Mouse (Mus musculus): ENCODE measurements around the gene Dpp3.
A peak's percentile ranks its signal among the peaks of the same experiment; 100 is the strongest.
"Not testable (repeated sequence)": the region's sequence is repeated elsewhere in the genome, so short reads cannot be mapped to it uniquely, and the experiment has no call there.

Gene Dpp3

GRCm38 (mm10) chr19:4927904-4928531, at the start of gene Dpp3:
TSS of gene Dpp3 (minus strand) at chr19:4928287.
- DNase-seq: peak; percentile 98

GRCm38 (mm10) chr19:4968236-4968635, 40.1 kb upstream of the Dpp3 start:
- DNase-seq: no peak

GRCm38 (mm10) chr19:4961928-4962601, 34.0 kb upstream of the Dpp3 start, which contains the start of gene Mrpl11:
TSS of gene Mrpl11 (plus strand) at chr19:4962147.
- DNase-seq: peak; percentile 94

- DNase-seq: not testable (repeated sequence)
These were observed 20.6 kb upstream of the Dpp3 start for GRCm38 (mm10) chr19:4948641-4949040.

- DNase-seq: no peak
These were observed 17.5 kb upstream of the Dpp3 start for GRCm38 (mm10) chr19:4945540-4945939.

GRCm38 (mm10) chr19:4943253-4943588, 15.1 kb upstream of the Dpp3 start:
- peak; percentile 23 for DNase-seq

- peak; percentile 86 for DNase-seq
These were observed 14.6 kb upstream of the Dpp3 start, which contains the start of gene Peli3 for GRCm38 (mm10) chr19:4942551-4943252. TSS of gene Peli3 (minus strand) at chr19:4943127.

- DNase-seq: no peak
These were observed 9.6 kb upstream of the Dpp3 start for GRCm38 (mm10) chr19:4937444-4938310.

GRCm38 (mm10) chr19:4936896-4937295, 8.8 kb upstream of the Dpp3 start:
- no peak for DNase-seq

- no peak for DNase-seq
These were observed 694 bp upstream of the Dpp3 start for GRCm38 (mm10) chr19:4928781-4929180.

GRCm38 (mm10) chr19:4925121-4925860, 2.8 kb downstream of the Dpp3 start:
- DNase-seq: no peak

GRCm38 (mm10) chr19:4919652-4920051, 8.4 kb downstream of the Dpp3 start:
- DNase-seq: no peak

- DNase-seq: no peak
These were observed 11.3 kb downstream of the Dpp3 start for GRCm38 (mm10) chr19:4916827-4917226.

- no peak for DNase-seq
These were observed 12.0 kb downstream of the Dpp3 start for GRCm38 (mm10) chr19:4915924-4916603.

GRCm38 (mm10) chr19:4909376-4909775, 18.7 kb downstream of the Dpp3 start:
- no peak for DNase-seq

GRCm38 (mm10) chr19:4908107-4908506, 20.0 kb downstream of the Dpp3 start:
- DNase-seq: no peak

- peak; percentile 78 for DNase-seq
These were observed 21.9 kb downstream of the Dpp3 start, which contains the start of gene Bbs1 for GRCm38 (mm10) chr19:4905979-4906794. TSS of gene Bbs1 (minus strand) at chr19:4906628.

- DNase-seq: no peak
These were observed 28.2 kb downstream of the Dpp3 start for GRCm38 (mm10) chr19:4899888-4900287.

GRCm38 (mm10) chr19:4898972-4899371, 29.1 kb downstream of the Dpp3 start:
- no peak for DNase-seq

- DNase-seq: no peak
These were observed 31.1 kb downstream of the Dpp3 start for GRCm38 (mm10) chr19:4896780-4897520.
